Comparison of ENCODE assay signal across 15 mouse cellular contexts in genomic region chr13:45266287-45267064, GRCm38 (mm10).
A peak's percentile ranks its signal among the peaks of the same experiment; 100 is the strongest.
DNase-seq lines count a peak whose midpoint lies in the region; ATAC-seq and TF ChIP-seq lines count a peak whose summit lies in the region.
"Had no signal": no experiment of that assay in that cellular context is flagged by ENCODE, and none has a peak within 500 bp of the region (broad histone marks: within the 10 kb centered on the region; RNA-seq: fewer than 3 reads in every experiment).

No protein-coding gene starts in this region.

- 0 out of 2 replicates have a peak overlapping the region, but pooled peaks have one; percentile 22 for H3K27ac ChIP-seq in hindbrain, embryonic 15.5 days (replicated peaks)
- no peak overlapping the region for H3K27ac ChIP-seq in hindbrain, embryonic 13.5 days
- H3K27ac ChIP-seq in lung, embryonic 14.5 days (ENCODE audit: low read depth): no peak overlapping the region
- peak overlapping the region; percentile 79 for H3K27ac ChIP-seq in bone marrow macrophage, adult 2 months (ENCODE audit: insufficient read depth, low read depth, low read length)
- H3K27ac ChIP-seq: embryonic facial prominence, embryonic 15.5 days; forebrain, embryonic 12.5 days; hindbrain, embryonic 12.5 days had no signal

- H3K4me3 ChIP-seq in hindbrain, embryonic 15.5 days: no peak overlapping the region
- H3K4me3 ChIP-seq in hindbrain, embryonic 13.5 days: no peak overlapping the region
- H3K4me3 ChIP-seq in lung, embryonic 14.5 days (ENCODE audit: low read depth, low read length): no peak overlapping the region
- no peak overlapping the region for H3K4me3 ChIP-seq in bone marrow macrophage, adult 2 months (ENCODE audit: insufficient read depth, low read length)
- H3K4me3 ChIP-seq: embryonic facial prominence, embryonic 15.5 days; forebrain, embryonic 12.5 days; hindbrain, embryonic 12.5 days had no signal

- peaks cover 10% of the 10 kb centered on the region for H3K4me1 ChIP-seq in hindbrain, embryonic 15.5 days (replicated peaks)
- H3K4me1 ChIP-seq in hindbrain, embryonic 13.5 days (replicated peaks): peaks cover 3% of the 10 kb centered on the region; the same call in 1 of the 2 replicates
- H3K4me1 ChIP-seq in lung, embryonic 14.5 days (ENCODE audit: insufficient read depth): no peaks in the 10 kb centered on the region
- peaks cover 18% of the 10 kb centered on the region for H3K4me1 ChIP-seq in bone marrow macrophage, adult 2 months (ENCODE audit: control insufficient read depth, insufficient read depth, low read length)
- H3K4me1 ChIP-seq: embryonic facial prominence, embryonic 15.5 days; hindbrain, embryonic 12.5 days had no signal

- H3K9me3 ChIP-seq in hindbrain, embryonic 15.5 days: no peaks in the 10 kb centered on the region
- no peaks in the 10 kb centered on the region for H3K9me3 ChIP-seq in hindbrain, embryonic 13.5 days
- H3K9me3 ChIP-seq in lung, embryonic 14.5 days (ENCODE audit: low read depth, low read length): no peaks in the 10 kb centered on the region
- H3K9me3 ChIP-seq: embryonic facial prominence, embryonic 15.5 days; forebrain, embryonic 12.5 days; hindbrain, embryonic 12.5 days had no signal

- no peak for TF ChIP-seq POLR2A in bone marrow macrophage, adult 2 months (IDR thresholded peaks at IDR 0.05; ENCODE audit: borderline replicate concordance, low read depth, low read length)

- no peak overlapping the region for H3K9ac ChIP-seq in hindbrain, embryonic 15.5 days
- no peak overlapping the region for H3K9ac ChIP-seq in hindbrain, embryonic 13.5 days
- no peak overlapping the region for H3K9ac ChIP-seq in lung, embryonic 14.5 days
- H3K9ac ChIP-seq: embryonic facial prominence, embryonic 15.5 days; forebrain, embryonic 12.5 days; hindbrain, embryonic 12.5 days had no signal

- H3K4me2 ChIP-seq in hindbrain, embryonic 15.5 days: no peak overlapping the region
- H3K4me2 ChIP-seq in hindbrain, embryonic 13.5 days: no peak overlapping the region
- H3K4me2 ChIP-seq in lung, embryonic 14.5 days: no peak overlapping the region
- H3K4me2 ChIP-seq: embryonic facial prominence, embryonic 15.5 days; forebrain, embryonic 12.5 days; hindbrain, embryonic 12.5 days; midbrain, embryonic 11.5 days had no signal

- no peak for TF ChIP-seq CTCF in lung, embryonic 14.5 days (IDR thresholded peaks at IDR 0.05; ENCODE audit: low read depth)
- no peak for TF ChIP-seq CTCF in bone marrow macrophage, adult 2 months (IDR thresholded peaks at IDR 0.05; ENCODE audit: low read depth, low read length)

- WGBS in hindbrain, embryonic 15.5 days: 80% methylated on average over 6 of the region's 6 CpGs
- WGBS in hindbrain, embryonic 13.5 days: 89% methylated on average over 6 of the region's 6 CpGs
- WGBS in lung, embryonic 14.5 days: 71% methylated on average over 6 of the region's 6 CpGs

- DNase-seq in lung, embryonic 14.5 days: peak; percentile 12
- no peak for DNase-seq in lung, postnatal 25 days (ENCODE audit: low spot score)
- DNase-seq in adrenal gland, adult 2 months: no peak
- DNase-seq: cerebellum, postnatal 14 days; lung, adult 18-20 months; thymus, postnatal 14 days had no signal

- ATAC-seq in hindbrain, embryonic 15.5 days (ENCODE audit: low FRiP score, low read depth): no peak
- ATAC-seq in hindbrain, embryonic 13.5 days (ENCODE audit: low FRiP score): no peak
- ATAC-seq in lung, embryonic 14.5 days (ENCODE audit: insufficient read depth): no peak
- peak; percentile 31; the same call in 1 of the 2 replicates for ATAC-seq in megakaryocyte progenitor cell, adult 5-6 weeks (replicated peaks; ENCODE audit: poor library complexity)
- ATAC-seq: Patski had no signal

- H3K27me3 ChIP-seq in hindbrain, embryonic 15.5 days: no peaks in the 10 kb centered on the region
- H3K27me3 ChIP-seq in hindbrain, embryonic 13.5 days: no peaks in the 10 kb centered on the region
- no peaks in the 10 kb centered on the region for H3K27me3 ChIP-seq in lung, embryonic 14.5 days (ENCODE audit: insufficient read depth, low read length)
- H3K27me3 ChIP-seq: embryonic facial prominence, embryonic 15.5 days; forebrain, embryonic 12.5 days; hindbrain, embryonic 12.5 days had no signal

- no peaks in the 10 kb centered on the region for H3K36me3 ChIP-seq in hindbrain, embryonic 15.5 days
- no peaks in the 10 kb centered on the region for H3K36me3 ChIP-seq in hindbrain, embryonic 13.5 days
- H3K36me3 ChIP-seq in lung, embryonic 14.5 days (ENCODE audit: insufficient read depth): no peaks in the 10 kb centered on the region
- H3K36me3 ChIP-seq: embryonic facial prominence, embryonic 15.5 days; forebrain, embryonic 12.5 days; hindbrain, embryonic 12.5 days had no signal

Comparison
In these comparisons a context has a peak if more than half of its experiments do, and no peak if none do; other contexts are left out.
1. H3K27ac ChIP-seq: peak in hindbrain, embryonic 15.5 days (single experiment) and bone marrow macrophage, adult 2 months (single experiment); none in hindbrain, embryonic 13.5 days (single experiment) and lung, embryonic 14.5 days (single experiment).